Mouse (Mus musculus) activated CD4-positive, CD25-positive, alpha-beta regulatory T cell, adult 4 months (primary cell): ENCODE results near the gene Plcb3. TPM values are rescaled to one million over a fixed set of nuclear protein-coding genes. Genes with fewer than 3 reads are reported as not detected.
"Not testable (repeated sequence)": the region's sequence is repeated elsewhere in the genome, so short reads cannot be mapped to it uniquely, and the experiment has no call there.

Source experiments
- ATAC-seq: one replicate; pipeline ENCODE4 v1.8.0; 2017
- polyA plus RNA-seq, 2 experiments: library from polyadenylated mRNA; unstranded; fragments of 100-300 nt; shearing (Covaris generic); gene quantifications; one replicate each; pipeline ENCODE4 v1.2.1; 2017

The Plcb3 gene
- polyA plus RNA-seq, 2 experiments from 2014 or later: 3.2 to 5.1 TPM

GRCm38 (mm10) chr19:6919876-6920740, 56.2 kb downstream of the Plcb3 start:
- ATAC-seq: no peak

GRCm38 (mm10) chr19:6919431-6919830, 56.8 kb downstream of the Plcb3 start:
- ATAC-seq: no peak

GRCm38 (mm10) chr19:6918321-6918720, 57.9 kb downstream of the Plcb3 start:
- no peak for ATAC-seq

DNA sequence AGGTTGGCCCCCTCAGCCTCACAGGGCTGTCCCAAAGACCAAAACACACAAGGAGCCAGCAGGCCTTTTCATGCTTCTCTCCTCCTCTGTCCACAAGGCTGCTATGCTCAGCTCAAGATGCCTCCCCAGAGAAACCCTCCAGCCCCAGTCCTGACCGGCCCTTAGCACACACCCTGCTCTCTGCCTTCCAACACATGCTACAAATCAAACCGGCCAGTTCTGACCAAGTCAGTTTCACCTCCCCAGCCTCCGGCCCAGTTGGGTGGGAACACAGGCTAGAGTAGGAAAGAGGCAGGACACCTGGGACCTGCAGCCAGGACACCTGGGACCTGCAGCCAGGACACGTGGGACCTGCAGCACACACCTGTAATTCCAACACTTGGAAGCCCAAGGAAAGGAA, 59.8 kb downstream of the Plcb3 start:
- ATAC-seq: no peak

GRCm38 (mm10) chr19:6915276-6915675, 61.0 kb downstream of the Plcb3 start:
- ATAC-seq: no peak

DNA sequence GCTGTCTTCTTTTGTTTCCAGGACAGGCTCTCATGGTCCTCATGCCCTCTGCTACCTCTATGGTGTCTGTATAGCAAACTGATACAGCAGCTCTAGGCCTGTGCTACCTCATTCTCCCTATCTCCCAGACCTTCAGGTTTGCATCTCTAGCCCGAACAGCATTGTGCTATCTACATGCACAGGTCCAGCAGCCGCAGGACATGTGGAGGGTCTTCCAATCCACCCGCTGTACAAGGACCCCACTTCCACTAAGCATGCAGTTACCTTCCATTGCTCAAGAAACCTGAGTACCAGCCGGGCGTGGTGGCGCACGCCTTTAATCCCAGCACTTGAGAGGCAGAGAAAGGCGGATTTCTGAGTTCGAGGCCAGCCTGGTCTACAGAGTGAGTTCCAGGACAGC, 61.7 kb downstream of the Plcb3 start:
- ATAC-seq: no peak

GRCm38 (mm10) chr19:6913991-6914390, 62.3 kb downstream of the Plcb3 start:
- no peak for ATAC-seq

- no peak for ATAC-seq
Measured at GRCm38 (mm10) chr19:6913036-6913435, 63.2 kb downstream of the Plcb3 start.

GRCm38 (mm10) chr19:6912205-6912970, 63.9 kb downstream of the Plcb3 start:
- no peak for ATAC-seq

- no peak for ATAC-seq
Measured at GRCm38 (mm10) chr19:6911101-6912074, 64.9 kb downstream of the Plcb3 start.

DNA sequence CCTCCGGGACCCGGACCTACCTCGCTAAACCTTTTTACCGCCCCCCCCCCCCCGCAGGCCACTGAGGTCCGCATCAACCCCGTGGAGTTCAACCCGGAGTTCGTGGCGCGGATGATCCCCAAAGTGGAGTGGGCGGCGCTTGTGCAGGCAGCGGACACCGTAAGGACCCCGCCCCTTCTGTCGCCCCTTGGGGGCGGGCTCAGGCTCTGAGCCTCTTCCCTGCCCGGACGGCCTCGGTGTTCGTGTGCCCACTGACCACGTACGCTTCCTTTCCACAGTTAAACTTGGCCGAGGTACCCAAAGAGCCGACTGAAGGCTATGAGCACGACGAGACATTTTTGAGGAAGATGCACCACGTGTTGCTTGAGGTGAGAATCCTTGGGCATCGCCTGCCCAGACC, 66.0 kb downstream of the Plcb3 start:
- not testable (repeated sequence) for ATAC-seq

DNA sequence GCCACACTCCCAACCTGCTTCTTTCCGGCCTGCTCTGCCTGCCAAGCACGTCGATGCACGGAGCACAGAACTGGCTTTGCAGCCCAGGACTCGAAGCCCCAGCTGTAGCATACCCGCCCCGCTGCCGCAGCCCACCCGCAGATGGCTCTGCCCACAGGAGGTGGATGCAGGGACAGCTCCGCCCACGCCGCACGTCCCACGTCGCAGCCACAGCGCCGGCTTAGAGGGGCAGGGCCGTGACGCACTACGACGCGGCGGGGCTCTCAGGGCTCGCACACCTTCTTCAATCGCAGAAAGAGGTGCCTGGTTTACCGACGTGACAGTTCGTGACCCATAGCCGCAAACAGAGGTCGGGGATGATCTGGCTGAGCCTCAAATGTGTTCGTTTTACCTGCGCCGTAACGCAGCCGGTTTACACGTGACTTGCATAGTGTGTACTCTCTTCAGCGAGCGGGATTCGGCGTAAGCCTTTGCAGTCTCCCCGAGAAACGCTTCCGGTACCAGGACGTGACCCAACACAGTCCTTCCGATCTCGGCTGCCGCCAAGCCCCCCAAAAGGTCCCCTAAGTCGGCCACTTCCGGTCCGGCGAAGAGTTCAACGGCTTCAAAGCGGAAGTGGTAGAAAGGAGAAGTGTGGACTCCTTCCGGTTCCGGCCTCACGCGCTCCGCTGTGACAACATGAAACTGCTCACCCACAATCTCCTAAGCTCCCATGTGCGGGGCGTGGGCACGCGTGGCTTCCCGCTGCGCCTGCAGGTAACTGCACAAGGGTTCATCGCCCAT, 66.6 kb downstream of the Plcb3 start, which contains the start of the genes Trmt112 and Prdx5:
Gene Trmt112, plus strand, starts transcription at position 192 of the 783 bp plus-strand sequence.
Gene Prdx5, minus strand, starts transcription at position 600 of the 783 bp plus-strand sequence.
- ATAC-seq: peak; percentile 85

GRCm38 (mm10) chr19:6909021-6909420, 67.2 kb downstream of the Plcb3 start:
- ATAC-seq: no peak

GRCm38 (mm10) chr19:6907811-6908540, 68.3 kb downstream of the Plcb3 start:
- no peak for ATAC-seq

- no peak for ATAC-seq
Measured at GRCm38 (mm10) chr19:6907094-6907493, 69.2 kb downstream of the Plcb3 start.

DNA sequence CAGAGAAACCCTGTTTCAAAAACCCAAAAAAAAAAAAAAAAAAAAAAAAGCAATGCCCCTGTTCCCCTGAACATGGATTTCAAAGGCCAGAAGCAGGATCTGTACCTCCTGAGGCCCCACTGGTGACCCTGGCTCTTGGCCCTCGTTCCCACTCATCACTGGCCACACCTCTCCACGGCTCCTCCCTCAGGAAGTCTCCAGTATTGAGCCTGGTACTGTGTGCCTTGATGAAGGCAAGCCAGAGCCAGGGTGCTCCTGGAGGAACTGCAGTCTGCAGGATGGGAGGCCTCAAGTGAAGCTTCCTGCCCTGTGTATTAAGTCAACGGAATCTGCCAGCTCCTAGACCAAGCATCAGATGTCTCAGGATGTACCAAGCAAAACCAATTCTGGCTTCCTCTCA, 70.1 kb downstream of the Plcb3 start:
- ATAC-seq: no peak

- no peak for ATAC-seq
Measured at GRCm38 (mm10) chr19:6905498-6906159, 70.6 kb downstream of the Plcb3 start.

- no peak for ATAC-seq
Measured at GRCm38 (mm10) chr19:6904846-6905245, 71.4 kb downstream of the Plcb3 start.

DNA sequence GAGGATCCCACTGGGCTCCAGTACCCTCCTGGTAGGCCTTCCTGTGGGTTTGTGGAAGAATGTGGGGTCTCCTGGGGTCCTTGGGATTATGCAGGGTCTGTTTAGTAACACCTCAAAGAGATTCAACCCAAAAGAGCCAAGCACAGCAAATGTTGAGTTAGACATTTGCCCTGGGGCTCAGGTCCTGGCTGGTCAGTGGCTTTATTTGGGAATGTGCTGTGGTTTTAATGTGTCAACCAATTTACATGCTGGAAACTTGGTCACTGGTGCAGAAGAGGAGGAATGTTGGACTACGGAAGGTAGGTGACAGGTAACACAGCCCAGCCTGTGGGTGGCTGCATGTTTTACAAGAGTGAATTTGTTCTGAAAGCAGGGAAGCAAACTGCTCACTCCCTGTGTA, 73.2 kb downstream of the Plcb3 start:
- ATAC-seq: no peak
